Mouse (Mus musculus): ENCODE measurements around the gene Ppp1ca. TPM values are rescaled to one million over a fixed set of nuclear protein-coding genes. Genes with fewer than 3 reads are reported as not detected.
A peak's percentile ranks its signal among the peaks of the same experiment; 100 is the strongest.

Gene Ppp1ca
- polyA plus RNA-seq (2012; ENCODE audit: insufficient read depth, insufficient read length, missing spikeins), result 299 and 331 TPM in 2 replicates

GRCm38 (mm10) chr19:4191528-4192250 lies at the start of gene Ppp1ca:
TSS of gene Ppp1ca (plus strand) at chr19:4192065.
- Histone ChIP-seq H3K4me3 (ENCODE audit: insufficient read depth, low read length) (peak within 1 kb of the TSS; percentile 96), H3K27ac (ENCODE audit: insufficient read depth, low read depth, low read length) (peak within 1 kb of the TSS; percentile 82), H3K4me1 (ENCODE audit: control insufficient read depth, insufficient read depth, low read length) (peaks cover 21% of the 10 kb centered on the region)
- peak; percentile 87; the same call in 1 of the 2 replicates for TF ChIP-seq POLR2A (IDR thresholded peaks at IDR 0.05; ENCODE audit: borderline replicate concordance, low read depth, low read length)
- no peak for TF ChIP-seq CTCF (IDR thresholded peaks at IDR 0.05; ENCODE audit: low read depth, low read length)

- Histone ChIP-seq H3K4me3 (ENCODE audit: insufficient read depth, low read length) (no peak overlapping the region), H3K27ac (ENCODE audit: insufficient read depth, low read depth, low read length) (no peak overlapping the region), H3K4me1 (ENCODE audit: control insufficient read depth, insufficient read depth, low read length) (peaks cover 45% of the 10 kb centered on the region)
- TF ChIP-seq POLR2A (IDR thresholded peaks at IDR 0.05; ENCODE audit: borderline replicate concordance, low read depth, low read length), result no peak
- TF ChIP-seq CTCF (IDR thresholded peaks at IDR 0.05; ENCODE audit: low read depth, low read length), result no peak
These were observed 49.3 kb upstream of the Ppp1ca start for GRCm38 (mm10) chr19:4142416-4143173.

- Histone ChIP-seq H3K4me1 (ENCODE audit: control insufficient read depth, insufficient read depth, low read length) (peaks cover 46% of the 10 kb centered on the region), H3K4me3 (ENCODE audit: insufficient read depth, low read length) (no peak within 1 kb of the TSS), H3K27ac (ENCODE audit: insufficient read depth, low read depth, low read length) (peak within 1 kb of the TSS; percentile 70)
- no peak for TF ChIP-seq POLR2A (IDR thresholded peaks at IDR 0.05; ENCODE audit: borderline replicate concordance, low read depth, low read length)
- no peak for TF ChIP-seq CTCF (IDR thresholded peaks at IDR 0.05; ENCODE audit: low read depth, low read length)
These were observed 48.1 kb upstream of the Ppp1ca start, which contains the start of gene Cabp4 for GRCm38 (mm10) chr19:4143759-4144268. TSS of gene Cabp4 (minus strand) at chr19:4144033.

DNA sequence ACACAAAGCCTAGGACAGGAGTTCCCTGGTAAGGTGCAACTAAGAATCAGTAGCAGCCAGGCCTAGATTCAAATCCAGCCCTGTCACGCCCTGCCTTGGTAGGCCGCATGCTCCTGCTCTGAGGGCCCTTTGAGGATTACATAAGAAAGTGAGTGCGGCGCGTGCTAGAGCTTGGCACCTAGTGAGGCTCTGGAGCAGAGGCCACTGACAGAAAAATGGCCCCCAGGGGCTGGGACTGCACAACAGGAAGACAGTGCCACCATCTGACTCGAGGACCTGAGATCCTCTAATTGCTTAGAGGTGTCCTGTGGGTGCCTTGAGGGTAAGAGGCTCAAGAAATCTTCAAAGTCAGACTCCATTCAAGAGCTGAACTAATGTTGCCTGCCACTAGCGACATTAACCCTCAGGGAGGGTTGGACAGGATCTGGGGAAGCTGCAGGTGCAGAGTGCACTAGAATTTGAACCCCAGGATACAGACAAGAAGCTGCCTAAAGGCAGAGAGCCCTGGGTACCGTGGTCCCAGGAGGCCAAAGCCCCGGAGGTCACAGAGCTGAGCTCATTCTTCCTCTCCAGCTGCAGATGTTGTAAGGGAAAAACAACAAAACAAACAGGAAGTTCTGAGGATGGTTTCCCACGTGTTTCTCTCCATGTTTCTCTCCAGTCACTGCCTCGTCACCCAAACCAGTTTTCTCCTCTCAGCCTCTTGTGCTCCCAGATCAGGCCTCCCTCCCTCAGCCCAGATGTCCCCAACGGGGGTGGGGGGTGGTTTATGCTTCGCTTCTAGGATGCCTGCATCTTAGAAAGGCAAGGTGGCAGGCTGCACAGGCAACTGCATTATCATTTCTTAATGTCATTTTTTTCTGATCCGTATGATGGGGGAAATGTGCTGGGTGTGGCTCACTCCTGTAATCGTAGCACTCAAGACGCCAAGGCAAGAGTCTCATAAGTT lies 47.0 kb upstream of the Ppp1ca start:
- TF ChIP-seq POLR2A (IDR thresholded peaks at IDR 0.05; ENCODE audit: borderline replicate concordance, low read depth, low read length) (no peak), CTCF (IDR thresholded peaks at IDR 0.05; ENCODE audit: low read depth, low read length) (no peak)
- Histone ChIP-seq H3K27ac (ENCODE audit: insufficient read depth, low read depth, low read length) (peak overlapping the region; percentile 70), H3K4me1 (ENCODE audit: control insufficient read depth, insufficient read depth, low read length) (peaks cover 49% of the 10 kb centered on the region), H3K4me3 (ENCODE audit: insufficient read depth, low read length) (no peak overlapping the region)

- Histone ChIP-seq H3K4me1 (ENCODE audit: control insufficient read depth, insufficient read depth, low read length) (peaks cover 54% of the 10 kb centered on the region), H3K4me3 (ENCODE audit: insufficient read depth, low read length) (no peak overlapping the region), H3K27ac (ENCODE audit: insufficient read depth, low read depth, low read length) (0 out of 2 replicates have a peak overlapping the region, but pooled peaks have one; percentile 9)
- TF ChIP-seq POLR2A (IDR thresholded peaks at IDR 0.05; ENCODE audit: borderline replicate concordance, low read depth, low read length) (no peak), CTCF (IDR thresholded peaks at IDR 0.05; ENCODE audit: low read depth, low read length) (no peak)
These were observed 45.9 kb upstream of the Ppp1ca start for GRCm38 (mm10) chr19:4145936-4146335.

DNA sequence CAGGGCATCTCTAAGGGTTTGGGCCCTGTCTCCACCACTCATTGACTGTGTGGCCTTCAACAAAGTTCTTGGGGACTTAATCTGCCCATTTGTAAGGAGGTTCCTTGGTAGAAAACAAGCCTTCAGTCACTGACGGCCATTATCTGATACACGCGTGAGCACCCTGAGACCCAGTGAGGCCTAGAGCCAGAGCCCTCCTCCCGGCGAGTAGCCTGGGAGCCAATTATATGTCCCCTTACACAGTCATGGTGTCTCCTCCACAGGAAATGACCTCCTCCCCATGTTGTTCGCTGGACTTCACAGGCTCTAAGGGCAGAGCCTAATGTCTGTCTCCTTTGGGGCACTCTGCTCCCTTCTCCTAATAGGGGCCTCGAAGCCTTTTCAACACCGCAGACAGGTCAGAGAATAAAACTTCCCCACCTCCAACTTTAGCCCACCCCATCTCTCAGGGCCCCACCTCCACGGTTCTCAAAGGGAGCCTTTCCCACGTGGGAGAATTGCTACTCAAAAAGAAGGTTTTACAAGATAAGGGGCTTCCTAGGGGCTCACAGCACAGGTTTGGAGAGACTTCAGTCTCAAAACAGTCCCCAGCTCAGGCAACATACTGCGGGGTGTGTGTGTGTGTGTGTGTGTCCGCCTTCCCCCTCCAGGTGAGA lies 45.4 kb upstream of the Ppp1ca start:
- TF ChIP-seq POLR2A (IDR thresholded peaks at IDR 0.05; ENCODE audit: borderline replicate concordance, low read depth, low read length) (no peak), CTCF (IDR thresholded peaks at IDR 0.05; ENCODE audit: low read depth, low read length) (no peak)
- Histone ChIP-seq H3K27ac (ENCODE audit: insufficient read depth, low read depth, low read length) (peak overlapping the region; percentile 67), H3K4me1 (ENCODE audit: control insufficient read depth, insufficient read depth, low read length) (peaks cover 54% of the 10 kb centered on the region), H3K4me3 (ENCODE audit: insufficient read depth, low read length) (no peak overlapping the region)

DNA sequence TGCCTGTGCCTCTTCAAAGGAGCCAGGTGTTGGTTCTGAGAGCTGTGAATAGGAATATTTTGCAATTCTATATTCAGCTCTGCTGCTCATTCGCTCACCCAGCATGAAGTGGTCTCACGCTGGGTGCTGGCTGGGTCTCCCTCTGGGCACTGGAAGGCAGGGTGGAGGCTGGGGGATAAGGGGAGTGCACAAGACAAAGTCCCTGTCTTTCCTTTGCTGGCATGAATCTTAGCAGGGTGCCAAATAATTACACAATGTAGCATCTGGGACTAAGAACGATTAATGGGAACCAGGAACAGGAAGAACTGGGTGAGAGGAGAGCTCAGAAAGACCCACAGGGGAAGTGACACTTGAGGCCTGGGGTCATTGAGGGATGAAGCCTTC lies 44.9 kb upstream of the Ppp1ca start:
- Histone ChIP-seq H3K4me1 (ENCODE audit: control insufficient read depth, insufficient read depth, low read length) (peaks cover 54% of the 10 kb centered on the region), H3K4me3 (ENCODE audit: insufficient read depth, low read length) (no peak overlapping the region), H3K27ac (ENCODE audit: insufficient read depth, low read depth, low read length) (peak overlapping the region; percentile 67)
- TF ChIP-seq CTCF (IDR thresholded peaks at IDR 0.05; ENCODE audit: low read depth, low read length) (no peak), POLR2A (IDR thresholded peaks at IDR 0.05; ENCODE audit: borderline replicate concordance, low read depth, low read length) (no peak)

DNA sequence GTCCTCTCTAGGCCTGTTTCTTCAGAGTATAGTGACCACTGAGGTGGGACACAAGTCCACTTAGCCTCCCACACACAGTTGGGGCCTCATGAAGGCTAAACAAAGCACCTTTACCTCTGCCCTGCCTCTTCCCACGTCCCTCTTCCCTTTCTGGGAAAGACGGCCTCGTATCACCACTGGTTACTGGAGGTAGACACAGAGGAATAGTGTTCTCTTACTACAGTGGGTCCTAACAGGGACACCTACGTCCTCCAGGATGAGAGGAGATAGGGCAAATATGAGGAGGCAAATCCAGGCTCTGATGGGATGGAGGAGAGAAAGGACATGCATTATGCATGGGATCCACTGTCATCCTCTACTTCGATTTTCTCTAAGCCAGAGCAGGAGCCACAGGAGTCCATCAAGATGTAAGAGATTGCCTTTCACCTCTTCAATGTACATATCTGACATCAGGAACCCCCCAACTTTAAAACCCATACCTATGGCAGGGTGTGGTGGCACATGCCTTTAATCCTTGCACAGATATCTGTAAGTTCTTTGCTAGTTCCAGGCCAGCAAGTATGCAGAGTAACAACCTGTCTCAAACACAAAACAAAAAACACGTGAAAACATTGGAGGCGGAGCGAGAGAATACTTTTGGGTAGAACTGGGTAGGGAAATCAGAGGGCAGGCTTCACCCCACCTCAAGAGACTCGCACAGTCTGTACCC lies 43.9 kb upstream of the Ppp1ca start:
- TF ChIP-seq POLR2A (IDR thresholded peaks at IDR 0.05; ENCODE audit: borderline replicate concordance, low read depth, low read length), result no peak
- no peak for TF ChIP-seq CTCF (IDR thresholded peaks at IDR 0.05; ENCODE audit: low read depth, low read length)
- peak overlapping the region; percentile 67 for H3K27ac ChIP-seq (ENCODE audit: insufficient read depth, low read depth, low read length)
- H3K4me1 ChIP-seq (ENCODE audit: control insufficient read depth, insufficient read depth, low read length), result peaks cover 54% of the 10 kb centered on the region
- 0 out of 2 replicates have a peak overlapping the region, but pooled peaks have one; percentile 13 for H3K4me3 ChIP-seq (ENCODE audit: insufficient read depth, low read length)
